Mouse (Mus musculus) C2C12 (cell line): ENCODE results near the gene Ccdc162. TPM values are rescaled to one million over a fixed set of nuclear protein-coding genes. Genes with fewer than 3 reads are reported as not detected.

ENCODE experiments used
- H3K27me3 ChIP-seq: one replicate; pipeline ENCODE4 v1.6.1; 2011; ENCODE audit not compliant: control insufficient read depth, insufficient read depth, insufficient read length
- H3K36me3 ChIP-seq: one replicate; pipeline ENCODE4 v1.6.1; 2011; ENCODE audit not compliant: control insufficient read depth, insufficient read depth
- H3K4me3 ChIP-seq: one replicate; pipeline ENCODE4 v1.5.1; 2011; ENCODE audit warnings: mild to moderate bottlenecking, control low read depth; ENCODE audit not compliant: poor library complexity, insufficient read depth, severe bottlenecking
- H3K79me2 ChIP-seq: one replicate; pipeline ENCODE4 v1.6.1; 2011; ENCODE audit not compliant: control insufficient read depth, insufficient read depth
- H3K79me3 ChIP-seq: one replicate; pipeline ENCODE4 v1.6.1; 2011; ENCODE audit warnings: low read depth, control low read depth
- H3ac ChIP-seq: one replicate; pipeline ENCODE3; 2011; ENCODE audit warnings: low read depth; ENCODE audit not compliant: control insufficient read depth, insufficient read length
- CEBPB ChIP-seq: IDR thresholded peaks from one replicate; pipeline ENCODE4 v1.6.1; 2011; ENCODE audit warnings: low read depth, mild to moderate bottlenecking, control low read depth, moderate library complexity
- CTCF ChIP-seq: IDR thresholded peaks from one replicate; pipeline ENCODE4 v1.5.1; 2011; ENCODE audit not compliant: control insufficient read depth, insufficient read depth, insufficient read length
- FOSL1 ChIP-seq: IDR thresholded peaks from one replicate; pipeline ENCODE4 v1.8.0; 2011; ENCODE audit warnings: mild to moderate bottlenecking, low read length; ENCODE audit not compliant: poor library complexity, insufficient read depth, severe bottlenecking
- MAX ChIP-seq: IDR thresholded peaks from one replicate; pipeline ENCODE4 v1.6.1; 2011; ENCODE audit warnings: mild to moderate bottlenecking, control low read depth
- MYOD1 ChIP-seq: IDR thresholded peaks from one replicate; pipeline ENCODE4 v1.6.1; 2011; ENCODE audit warnings: low read depth; ENCODE audit not compliant: control insufficient read depth, insufficient read length
- MYOG ChIP-seq: IDR thresholded peaks from one replicate; pipeline ENCODE4 v1.6.1; 2011; ENCODE audit not compliant: control insufficient read depth, insufficient read length; ENCODE audit errors: extremely low read depth
- USF1 ChIP-seq: IDR thresholded peaks from one replicate; pipeline ENCODE4 v1.6.1; 2011; ENCODE audit warnings: low read depth, mild to moderate bottlenecking, control low read depth, moderate library complexity
- polyA plus RNA-seq: library from polyadenylated mRNA; unstranded; fragments of >200 nt; fragmentation: generic; extraction: Trizol; gene quantifications from one replicate; pipeline ENCODE4 v1.2.1, GENCODE M21; 2012; ENCODE audit warnings: missing spikeins

Ccdc162 gene
- polyA plus RNA-seq, 1 experiment: 0.13 TPM

GRCm38 (mm10) chr10:41615487-41615886, 100.9 kb downstream of the Ccdc162 start:
- TF ChIP-seq MYOG (no peak), CTCF (no peak), FOSL1 (no peak), USF1 (no peak), CEBPB (no peak), MYOD1 (no peak), MAX (no peak)
- Histone ChIP-seq H3ac (no peak overlapping the region), H3K79me2 (no peaks in the 10 kb centered on the region), H3K27me3 (no peaks in the 10 kb centered on the region), H3K4me3 (no peak overlapping the region), H3K36me3 (no peaks in the 10 kb centered on the region), H3K79me3 (no peaks in the 10 kb centered on the region)

DNA sequence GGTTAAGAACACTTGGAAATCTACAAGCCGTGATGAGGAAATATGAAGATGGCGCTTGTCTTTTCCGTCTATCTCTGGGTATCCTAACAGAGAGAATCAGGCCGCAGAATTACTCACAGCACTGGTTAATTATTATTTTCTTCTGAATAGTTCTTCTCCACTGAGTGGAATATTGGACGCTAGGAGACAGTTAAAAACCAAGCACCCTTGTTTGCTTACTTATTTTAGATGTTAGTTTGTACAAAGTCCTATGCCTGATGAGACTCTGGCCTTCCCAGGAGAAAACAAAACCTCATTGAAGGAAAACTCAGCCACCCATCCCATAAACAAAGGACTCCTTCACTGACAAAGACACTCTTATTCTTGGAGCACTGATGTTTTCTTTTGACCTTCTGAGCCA, 104.5 kb downstream of the Ccdc162 start:
- no peaks in the 10 kb centered on the region for H3K36me3 ChIP-seq
- H3K79me3 ChIP-seq: no peaks in the 10 kb centered on the region
- H3K4me3 ChIP-seq: no peak overlapping the region
- H3K27me3 ChIP-seq: no peaks in the 10 kb centered on the region
- no peaks in the 10 kb centered on the region for H3K79me2 ChIP-seq
- TF ChIP-seq MAX: no peak
- TF ChIP-seq CTCF: no peak
- no peak overlapping the region for H3ac ChIP-seq

GRCm38 (mm10) chr10:41609475-41609874, 107.0 kb downstream of the Ccdc162 start:
- no peak for TF ChIP-seq FOSL1
- TF ChIP-seq CEBPB: no peak
- no peaks in the 10 kb centered on the region for H3K27me3 ChIP-seq
- H3K36me3 ChIP-seq: no peaks in the 10 kb centered on the region
- no peak overlapping the region for H3ac ChIP-seq
- no peaks in the 10 kb centered on the region for H3K79me2 ChIP-seq
- no peak overlapping the region for H3K4me3 ChIP-seq
- H3K79me3 ChIP-seq: no peaks in the 10 kb centered on the region

- H3K4me3 ChIP-seq: no peak overlapping the region
- H3K79me2 ChIP-seq: no peaks in the 10 kb centered on the region
- no peak overlapping the region for H3ac ChIP-seq
- no peaks in the 10 kb centered on the region for H3K79me3 ChIP-seq
- no peak for TF ChIP-seq CEBPB
- TF ChIP-seq USF1: no peak
- TF ChIP-seq MYOD1: no peak
- TF ChIP-seq CTCF: no peak
- no peak for TF ChIP-seq MAX
- TF ChIP-seq MYOG: no peak
- TF ChIP-seq FOSL1: no peak
- H3K27me3 ChIP-seq: no peaks in the 10 kb centered on the region
- H3K36me3 ChIP-seq: no peaks in the 10 kb centered on the region
Observed at GRCm38 (mm10) chr10:41608485-41608884, 107.9 kb downstream of the Ccdc162 start.

DNA sequence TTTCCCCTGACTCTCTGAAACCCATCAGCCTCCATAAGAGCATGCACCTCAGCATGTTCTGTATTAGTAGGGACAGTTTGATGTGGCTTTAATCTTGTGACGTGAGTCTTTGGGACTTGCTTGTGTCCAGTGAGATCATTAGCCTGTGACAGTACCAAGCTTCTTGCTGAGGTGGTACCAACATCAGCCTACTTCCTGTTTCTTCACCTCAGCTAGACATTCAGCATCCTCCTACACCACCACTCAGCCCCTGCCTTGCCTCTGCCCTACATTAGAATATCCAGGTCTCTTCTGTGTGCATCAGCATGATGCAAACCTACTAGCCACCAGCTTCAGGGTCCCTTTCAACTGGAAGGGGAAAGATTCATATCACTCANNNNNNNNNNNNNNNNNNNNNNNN, 113.8 kb downstream of the Ccdc162 start:
- Histone ChIP-seq H3K36me3 (no peaks in the 10 kb centered on the region), H3K79me3 (no peaks in the 10 kb centered on the region), H3K27me3 (no peaks in the 10 kb centered on the region), H3K79me2 (no peaks in the 10 kb centered on the region), H3ac (no peak overlapping the region), H3K4me3 (no peak overlapping the region)
- TF ChIP-seq MYOD1 (no peak), USF1 (no peak), MAX (no peak)

DNA sequence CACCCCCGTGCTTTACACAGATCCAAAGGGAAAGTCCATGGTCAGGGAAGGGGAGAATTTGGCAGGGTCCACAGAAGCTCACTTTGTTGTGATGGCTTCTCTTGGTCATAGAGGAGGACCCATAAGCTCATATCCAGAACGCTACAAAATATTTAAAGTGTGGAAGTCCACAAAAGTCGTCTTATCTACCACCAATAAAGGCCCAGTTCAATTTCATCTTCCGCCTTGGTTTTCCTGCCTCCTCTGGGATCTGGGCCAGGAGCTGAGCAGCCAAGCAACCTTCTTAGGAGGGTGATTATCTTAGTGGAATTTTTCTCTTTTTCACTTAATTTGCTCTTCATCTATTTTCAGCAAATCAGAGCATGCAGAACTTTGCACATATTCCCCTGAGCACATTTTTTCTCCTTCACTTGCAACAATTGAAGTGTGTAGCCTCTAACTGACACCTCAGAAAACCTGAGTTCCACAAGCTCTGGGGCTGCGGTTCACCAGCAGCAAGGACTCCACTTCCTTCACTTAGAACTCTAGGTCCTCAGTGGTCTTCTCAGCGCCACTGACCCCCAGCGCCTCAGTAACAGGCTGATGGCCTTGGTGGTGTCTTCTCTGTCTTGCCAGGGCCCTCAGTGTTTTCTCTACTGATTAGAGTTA, 114.4 kb downstream of the Ccdc162 start:
- Histone ChIP-seq H3K79me2 (no peaks in the 10 kb centered on the region), H3K36me3 (no peaks in the 10 kb centered on the region), H3K27me3 (no peaks in the 10 kb centered on the region), H3K4me3 (no peak overlapping the region), H3ac (no peak overlapping the region), H3K79me3 (no peaks in the 10 kb centered on the region)
- no peak for TF ChIP-seq MYOG

DNA sequence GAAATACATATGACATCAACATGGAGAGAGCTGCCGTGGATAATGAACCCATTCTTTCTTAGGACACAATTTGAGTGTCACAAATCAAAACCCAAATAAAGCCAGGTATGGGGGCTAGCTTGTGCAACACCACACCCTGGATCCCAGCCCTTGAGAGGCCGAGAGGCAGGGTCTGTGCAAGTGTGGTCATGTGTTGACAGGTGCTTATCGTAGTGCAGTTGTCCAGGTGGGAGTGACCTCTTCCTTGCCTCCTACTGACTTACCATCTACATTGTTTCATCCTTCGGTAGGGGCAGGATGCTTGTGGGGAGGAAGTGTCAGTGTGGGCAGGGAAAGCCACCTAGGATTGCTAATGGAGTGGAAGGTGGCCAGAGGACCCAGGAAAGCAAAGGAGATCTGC, 115.1 kb downstream of the Ccdc162 start:
- Histone ChIP-seq H3ac (no peak overlapping the region), H3K79me2 (no peaks in the 10 kb centered on the region), H3K79me3 (no peaks in the 10 kb centered on the region), H3K4me3 (no peak overlapping the region), H3K27me3 (no peaks in the 10 kb centered on the region), H3K36me3 (no peaks in the 10 kb centered on the region)
- TF ChIP-seq CEBPB (no peak), USF1 (no peak), MYOD1 (no peak), MAX (no peak), MYOG (no peak), FOSL1 (no peak), CTCF (no peak)
